Mouse (Mus musculus) gastrocnemius, adult 2 months (tissue): Measurements from ENCODE around the gene Ltb4r1. TPM values are rescaled to one million over a fixed set of nuclear protein-coding genes. Genes with fewer than 3 reads are reported as not detected.

Experiments
- DNase-seq: peaks from one replicate; pipeline ENCODE4 v3.0.0; 2022
- H3K27ac ChIP-seq: fragments of 200-600 bp; 2 replicates; pipeline ENCODE4 v1.8.1; 2022; ENCODE audit warnings: mild to moderate bottlenecking
- H3K4me3 ChIP-seq: fragments of 200-600 bp; 2 replicates; pipeline ENCODE4 v1.8.1; 2022; ENCODE audit warnings: mild to moderate bottlenecking, moderate library complexity
- CTCF ChIP-seq: fragments of 200-600 bp; IDR thresholded peaks from 2 replicates; pipeline ENCODE4 v1.8.1; 2022; ENCODE audit warnings: antibody characterized with exemption, mild to moderate bottlenecking, moderate library complexity
- intact Hi-C: fragments of 180-260 bp; cut with DNase I; formaldehyde crosslinking; loops from one replicate; pipeline ENCODE4 v1.15.1; 2025
- total RNA-seq, 2 experiments: library from RNA; stranded (reverse); gene quantifications; 2 replicates each; pipeline ENCODE4 v1.2.3; 2021

Ltb4r1 gene
- total RNA-seq, 2 experiments from 2014 or later: 0.18 TPM; not detected in 1

DNA sequence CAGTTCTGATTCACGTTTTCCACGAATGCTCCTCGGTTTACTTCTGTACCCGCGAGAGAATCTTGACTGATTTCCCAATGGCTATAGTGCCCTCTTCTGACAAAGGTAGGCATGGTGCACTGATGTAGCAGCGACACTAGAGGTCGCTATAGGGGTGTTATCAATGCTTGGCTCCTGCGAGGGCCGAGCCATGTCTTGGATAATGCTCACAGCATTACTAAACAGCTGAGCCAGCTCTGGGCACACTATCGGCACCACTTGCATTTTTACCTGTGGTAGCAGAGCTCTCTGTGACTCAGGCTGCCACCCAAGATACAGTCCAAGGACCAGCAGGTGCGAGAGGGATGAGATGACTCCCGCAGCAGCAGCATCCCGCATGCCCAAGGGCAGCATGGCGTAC lies 15.5 kb downstream of the Ltb4r1 start:
- Histone ChIP-seq H3K4me3 (peak overlapping the region; percentile 81), H3K27ac (peak overlapping the region; percentile 87)
- TF ChIP-seq CTCF: peak; percentile 99
- peak; percentile 66 for DNase-seq
- intact Hi-C loops: loop anchor here (2.0 kb wide), 1 partner anchor 83 kb away; no protein-coding TSS in a partner anchor

DNA sequence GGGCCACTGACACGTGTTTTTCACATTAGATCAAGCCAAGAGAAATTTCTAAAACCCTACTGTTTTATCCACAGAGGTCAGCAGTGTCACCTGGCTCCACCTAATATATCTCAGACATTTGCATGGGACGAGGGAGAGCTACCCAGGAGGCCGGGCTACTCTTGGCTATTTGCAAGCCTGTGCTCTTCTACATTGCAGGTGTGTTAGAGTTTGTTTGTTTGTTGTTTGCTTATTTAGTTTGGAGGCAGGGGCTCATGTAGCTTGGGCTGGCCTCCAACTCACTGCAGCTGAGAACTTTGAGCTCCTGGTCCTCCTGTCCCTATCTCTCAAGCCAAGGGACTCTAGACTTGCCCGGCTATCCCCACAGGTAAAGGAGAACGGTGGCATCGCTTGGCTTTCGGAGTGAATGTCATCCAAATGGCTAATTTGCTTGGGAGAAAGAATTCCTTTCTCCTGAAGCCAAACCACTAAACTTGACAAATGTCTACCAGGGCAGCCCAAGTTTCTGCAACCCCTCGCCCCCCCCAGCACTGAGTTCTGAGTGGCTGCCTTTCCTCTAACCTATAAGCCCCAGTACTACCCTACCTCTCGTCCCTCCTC lies 16.7 kb downstream of the Ltb4r1 start:
- intact Hi-C loops: loop anchor here (2.0 kb wide), 1 partner anchor 40 kb away; the partner anchor contains the start of gene Nfatc4
- DNase-seq: no peak
- Histone ChIP-seq H3K27ac (peak overlapping the region; percentile 87), H3K4me3 (peak overlapping the region; percentile 81)
- no peak for TF ChIP-seq CTCF

DNA sequence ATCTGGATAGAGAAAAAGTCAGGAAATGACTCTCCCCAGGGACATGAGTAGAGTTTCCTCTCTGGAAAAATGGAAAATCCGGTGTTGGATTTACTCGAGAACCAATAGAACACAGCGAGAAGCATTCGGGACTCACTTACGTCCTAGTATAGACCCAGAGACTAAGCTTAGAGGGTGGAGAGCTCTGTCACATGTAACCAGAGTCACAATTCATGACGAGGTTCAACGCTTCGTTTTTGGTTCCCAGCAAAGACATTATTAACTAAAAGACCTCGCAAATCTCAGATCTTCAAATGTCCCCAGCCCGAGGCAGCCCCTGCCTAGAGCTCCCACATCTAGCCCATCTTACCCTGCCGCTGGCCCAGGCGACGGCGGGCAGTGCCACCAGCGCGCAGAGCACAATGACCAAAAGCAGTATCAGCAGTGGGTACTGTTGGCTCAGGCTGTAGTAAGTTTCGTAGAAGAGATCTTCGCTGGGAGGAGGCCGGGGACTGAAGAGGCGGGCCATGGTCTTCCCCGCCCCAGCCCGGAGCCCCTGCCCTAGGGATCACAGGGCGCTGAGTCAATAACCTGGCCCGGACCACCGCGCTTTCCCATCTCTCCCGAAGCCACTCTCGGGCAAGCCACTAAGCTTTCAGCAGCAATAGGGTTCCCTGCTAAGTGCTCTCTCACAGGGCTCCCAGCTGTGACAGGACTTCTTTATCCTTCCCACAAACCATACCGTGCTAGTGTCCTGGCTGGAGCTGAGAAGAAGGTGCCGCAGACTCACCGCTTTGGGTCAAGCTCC lies 17.6 kb downstream of the Ltb4r1 start:
- DNase-seq: peak; percentile 43
- TF ChIP-seq CTCF: no peak
- Histone ChIP-seq H3K27ac (peak overlapping the region; percentile 87), H3K4me3 (peak overlapping the region; percentile 81)
- intact Hi-C loops: loop anchor here (2.0 kb wide), 1 partner anchor 39 kb away; the partner anchor contains the start of gene Nfatc4

DNA sequence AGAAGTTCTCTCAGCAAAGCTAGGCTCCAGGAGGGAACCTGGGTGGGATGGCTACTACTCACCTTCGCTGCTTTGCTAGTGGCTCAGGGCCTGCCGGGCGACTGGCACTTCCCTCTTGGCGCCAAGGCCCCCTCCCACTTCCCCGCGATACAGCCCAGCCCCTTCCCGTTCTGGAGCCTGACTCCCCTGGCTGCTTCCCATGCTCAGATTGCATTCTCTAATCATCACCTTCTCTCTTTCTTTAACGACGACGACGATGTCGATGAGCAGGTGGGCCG lies 18.1 kb downstream of the Ltb4r1 start, which contains the start of gene Adcy4:
Gene Adcy4 (minus strand): TSS at position 138 of the 278 bp plus-strand sequence.
- Histone ChIP-seq H3K27ac (peak within 1 kb of the TSS; percentile 87), H3K4me3 (peak within 1 kb of the TSS; percentile 81)
- intact Hi-C loops: loop anchor here (2.0 kb wide), 1 partner anchor 39 kb away; the partner anchor contains the start of gene Nfatc4
- DNase-seq: peak; percentile 51
- TF ChIP-seq CTCF: no peak

DNA sequence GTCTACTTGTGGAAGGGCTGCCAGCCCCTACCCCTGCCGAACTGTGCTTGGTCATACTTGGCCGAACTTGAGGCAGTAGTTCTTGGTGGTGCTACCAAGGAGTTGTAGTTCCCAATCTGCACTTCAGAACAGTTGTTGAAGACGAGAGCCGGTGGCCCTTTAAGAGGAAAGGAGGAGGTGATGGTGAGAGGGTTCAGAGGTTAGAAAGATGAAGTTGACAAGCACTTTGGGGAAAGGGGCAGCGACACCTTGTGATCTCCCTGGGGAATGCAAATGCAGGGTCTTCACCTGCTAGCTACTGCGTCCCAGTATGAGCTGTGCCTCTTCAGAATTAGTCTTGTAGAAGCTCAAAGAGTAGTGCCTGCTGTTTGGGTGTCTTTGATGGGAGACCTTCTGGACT lies 19.4 kb downstream of the Ltb4r1 start:
- TF ChIP-seq CTCF: no peak
- intact Hi-C loops: no loop called here
- H3K4me3 ChIP-seq: no peak overlapping the region
- H3K27ac ChIP-seq: peak overlapping the region; percentile 87; the same call in 1 of the 2 replicates
- DNase-seq: no peak

DNA sequence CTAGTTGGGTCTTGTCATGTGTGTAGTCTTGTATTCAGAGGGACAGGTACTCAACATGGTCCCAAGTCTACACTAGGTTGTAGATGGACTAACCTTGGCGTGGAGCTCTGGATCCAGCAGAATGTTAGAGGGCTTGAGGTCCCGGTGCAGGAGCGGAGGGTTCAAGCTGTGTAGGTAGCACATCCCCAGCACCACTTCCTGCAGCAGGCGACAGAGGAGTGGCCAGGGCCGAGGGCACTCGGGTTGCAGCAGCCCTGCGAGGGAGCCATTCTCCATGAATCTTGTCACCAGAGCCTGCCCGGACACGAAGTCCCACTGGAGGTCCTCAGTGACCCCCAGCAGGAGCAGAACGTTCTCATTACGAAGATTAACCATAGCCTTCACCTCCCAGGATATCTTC lies 22.0 kb downstream of the Ltb4r1 start:
- Histone ChIP-seq H3K27ac (no peak overlapping the region), H3K4me3 (peak overlapping the region; percentile 69; the same call in 1 of the 2 replicates)
- intact Hi-C loops: no loop called here
- DNase-seq: no peak
- no peak for TF ChIP-seq CTCF

DNA sequence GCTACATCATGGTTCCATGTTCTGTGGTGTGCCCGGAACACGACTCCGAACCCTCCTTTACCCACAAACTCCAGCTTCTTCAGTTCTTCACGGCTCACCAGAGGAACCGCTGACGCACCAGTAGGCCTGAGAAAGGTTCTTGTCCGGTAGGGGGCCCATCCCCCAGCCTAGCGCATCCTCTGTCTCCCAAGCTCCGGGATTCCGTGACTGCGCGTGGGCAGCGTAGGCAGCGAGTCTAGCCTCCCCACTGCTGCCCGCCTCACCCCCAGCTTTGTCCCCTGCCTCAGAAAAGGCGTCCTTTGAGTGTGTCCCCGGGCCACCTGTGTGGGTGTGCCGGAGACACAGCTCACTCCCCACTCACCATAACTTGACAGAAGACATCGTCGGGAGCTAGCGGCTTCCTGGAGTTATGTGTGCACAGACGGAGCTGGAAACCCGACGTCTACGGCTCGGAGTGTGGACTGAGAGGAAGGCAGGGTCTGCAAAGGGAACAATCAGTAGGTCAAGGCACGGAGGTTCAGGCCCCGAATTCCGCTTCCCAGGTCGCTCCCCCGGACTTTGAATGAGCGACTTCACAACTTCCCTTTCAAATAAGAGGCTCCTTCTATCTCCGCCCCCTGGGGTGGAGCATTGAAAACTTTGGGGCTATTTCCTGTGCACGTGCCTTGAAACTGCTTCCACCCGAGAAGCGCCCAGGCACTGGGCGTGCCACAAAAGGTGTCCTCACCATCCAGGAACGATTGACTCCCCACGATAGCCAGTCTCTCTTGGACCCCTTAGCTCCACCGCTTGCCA lies 22.7 kb downstream of the Ltb4r1 start, which contains the start of gene Ripk3:
Gene Ripk3 (minus strand): TSS at position 610 of the 795 bp plus-strand sequence.
- peak; percentile 50 for DNase-seq
- H3K27ac ChIP-seq: no peak within 1 kb of the TSS; the same call in 1 of the 2 replicates

DNA sequence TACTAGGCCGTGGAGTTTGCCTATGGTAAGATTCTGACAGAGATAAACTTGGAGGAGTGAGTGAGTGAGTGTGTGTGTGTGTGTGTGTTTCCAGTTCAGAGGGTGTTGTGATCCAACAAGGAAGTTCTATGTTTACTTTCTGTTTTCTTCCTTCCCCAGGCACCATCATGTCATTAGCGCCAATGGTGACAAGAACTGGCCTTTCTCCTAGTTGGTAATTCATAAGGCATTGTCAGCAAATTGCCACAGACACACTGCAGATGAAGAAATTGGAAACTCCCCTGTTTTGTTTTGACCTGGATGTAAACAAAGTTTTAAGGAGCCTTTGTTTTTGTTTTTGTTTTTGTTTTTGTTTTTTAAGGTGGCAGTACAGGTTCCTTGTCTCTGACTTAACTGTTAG lies 27.7 kb downstream of the Ltb4r1 start:
- intact Hi-C loops: no loop called here
- no peak overlapping the region for H3K27ac ChIP-seq
- no peak for DNase-seq
- no peak overlapping the region for H3K4me3 ChIP-seq
- TF ChIP-seq CTCF: no peak

More for the DNA sequence above, 22.7 kb downstream of the Ltb4r1 start, which contains the start of gene Ripk3:
- intact Hi-C loops: no loop called here
- peak within 1 kb of the TSS; percentile 69 for H3K4me3 ChIP-seq
- no peak for TF ChIP-seq CTCF

DNA sequence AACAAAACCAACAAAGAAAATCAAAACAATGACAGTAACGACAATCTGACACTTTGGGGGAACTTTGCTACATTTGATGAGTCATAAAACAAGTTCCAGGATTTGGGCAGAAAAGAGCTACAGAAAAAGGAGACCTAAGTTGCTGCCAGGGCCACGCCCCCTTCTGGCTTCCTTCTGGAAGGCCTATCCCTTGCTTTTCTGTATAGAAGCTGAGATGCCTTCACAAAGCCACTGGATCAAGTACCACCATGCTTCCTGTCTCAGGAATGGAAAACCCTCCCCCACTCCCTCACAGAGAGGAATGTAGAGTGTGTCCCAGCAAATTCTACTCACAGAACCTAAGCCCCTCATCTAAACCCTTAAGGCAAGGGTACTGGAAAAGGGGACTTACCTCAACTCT lies 28.2 kb downstream of the Ltb4r1 start:
- DNase-seq: peak; percentile 32
- no peak for TF ChIP-seq CTCF
- Histone ChIP-seq H3K27ac (peak overlapping the region; percentile 20; the same call in 1 of the 2 replicates), H3K4me3 (no peak overlapping the region)
- intact Hi-C loops: no loop called here

DNA sequence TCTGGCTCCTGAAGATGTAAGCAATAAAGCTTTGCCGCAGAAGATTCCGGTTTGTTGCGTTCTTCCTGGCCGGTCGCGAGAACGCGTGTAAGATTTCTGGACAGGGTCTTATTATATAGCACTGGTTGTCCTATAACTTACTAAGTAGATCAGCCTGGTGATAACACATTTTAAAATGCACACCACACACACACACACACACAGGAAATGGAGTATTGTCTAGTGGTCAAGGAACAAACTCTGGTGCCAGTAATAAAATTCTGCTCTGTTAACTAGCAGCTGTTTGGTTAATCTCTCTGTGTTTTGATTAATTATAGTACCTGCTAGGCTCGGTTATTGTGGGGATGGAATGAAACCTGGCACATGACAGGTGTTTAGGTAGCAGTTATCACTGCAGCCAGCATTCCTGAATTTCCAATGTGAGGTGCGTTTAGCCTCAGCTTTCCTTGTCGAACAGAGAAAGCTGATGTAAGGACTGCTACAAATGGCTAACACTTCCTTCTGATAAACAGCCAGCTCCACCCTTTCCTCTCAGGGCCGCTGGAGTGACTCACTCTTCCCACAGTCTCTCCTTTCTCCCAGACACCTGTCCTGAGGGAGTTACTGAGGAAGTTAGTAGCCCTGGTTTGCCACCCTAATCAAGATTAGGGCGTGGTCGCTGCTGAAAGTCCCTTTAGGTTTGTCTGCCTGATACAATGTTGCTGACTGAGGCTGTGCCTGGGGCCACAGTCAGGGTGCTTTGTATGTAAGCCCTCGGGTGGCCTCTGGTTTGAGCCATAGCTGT lies 29.8 kb downstream of the Ltb4r1 start:
- no peak for TF ChIP-seq CTCF
- no peak overlapping the region for H3K4me3 ChIP-seq
- H3K27ac ChIP-seq: peak overlapping the region; percentile 78
- DNase-seq: no peak
- intact Hi-C loops: no loop called here

DNA sequence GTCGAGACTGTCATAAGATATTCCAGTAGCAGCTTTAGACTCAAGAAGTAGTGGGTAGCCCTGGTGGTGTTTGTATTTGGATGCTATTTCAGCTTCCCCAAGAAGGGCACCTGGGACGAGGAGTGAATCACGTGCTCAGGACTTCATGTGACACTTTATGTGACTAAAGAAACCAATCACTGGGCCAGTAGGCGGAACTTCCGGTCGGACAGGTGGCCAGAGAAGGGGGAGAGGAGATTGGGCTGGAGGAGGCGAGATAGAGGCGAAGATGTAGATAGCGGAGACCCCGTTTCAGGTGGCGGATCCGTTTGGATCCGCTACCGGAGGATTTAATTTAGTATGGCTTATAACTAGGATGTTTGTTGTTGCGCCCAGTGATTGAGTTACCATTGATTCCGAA lies 49.1 kb downstream of the Ltb4r1 start:
- peak overlapping the region; percentile 80 for H3K27ac ChIP-seq

DNA sequence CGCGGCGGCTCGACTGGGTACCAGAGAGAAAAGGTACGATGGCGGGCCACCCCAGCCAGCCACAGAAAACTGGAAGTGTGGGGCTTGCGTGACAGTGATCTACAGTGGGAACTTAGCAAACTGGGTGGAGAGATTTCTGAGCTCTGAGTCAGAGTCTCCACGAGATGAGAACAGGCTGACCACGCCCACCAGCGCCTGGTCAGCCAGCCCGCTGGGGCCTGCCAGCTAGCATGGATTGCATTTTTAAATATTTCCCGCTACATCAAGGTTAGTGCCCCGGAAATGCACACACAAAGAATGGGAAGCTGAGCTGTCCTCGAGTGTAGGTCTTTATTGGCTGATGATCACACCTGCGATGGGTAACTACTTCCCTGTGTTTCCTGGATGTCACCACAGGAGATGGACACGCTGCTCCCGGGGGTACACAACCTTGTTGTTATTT lies 49.6 kb downstream of the Ltb4r1 start:
- H3K4me3 ChIP-seq: peak overlapping the region; percentile 81
- DNase-seq: peak; percentile 80
- intact Hi-C loops: no loop called here
- H3K27ac ChIP-seq: peak overlapping the region; percentile 80
- TF ChIP-seq CTCF: no peak

More for the DNA sequence above, 49.1 kb downstream of the Ltb4r1 start:
- no peak for TF ChIP-seq CTCF
- intact Hi-C loops: no loop called here
- peak; percentile 88 for DNase-seq
- H3K4me3 ChIP-seq: peak overlapping the region; percentile 81

Other genes with a start within 250 kb of the Ltb4r1 start
- gene Nrl, start 241.0 kb upstream of the Ltb4r1 start, total RNA-seq: not detected
- gene Pck2, start 225.7 kb upstream of the Ltb4r1 start, total RNA-seq: 1 to 10 TPM; 3.5 to 4.2 TPM
- gene Dcaf11, start 206.0 kb upstream of the Ltb4r1 start, total RNA-seq: 100 to 1,000 TPM; 129 to 133 TPM
- not detected for gene A730061H03Rik, start 205.6 kb upstream of the Ltb4r1 start, total RNA-seq
- gene Fitm1, start 190.3 kb upstream of the Ltb4r1 start, total RNA-seq: 100 to 1,000 TPM; 282 to 334 TPM
- gene Psme1, start 187.8 kb upstream of the Ltb4r1 start, total RNA-seq: 10 to 100 TPM; 53.3 to 75.5 TPM
- gene Emc9, start 180.7 kb upstream of the Ltb4r1 start, total RNA-seq: 10 to 100 TPM; 30.3 to 45.2 TPM
- gene Psme2, start 174.8 kb upstream of the Ltb4r1 start, total RNA-seq: 10 to 100 TPM; 33.8 to 54.8 TPM
- 10 to 100 TPM; 17.1 to 20.4 TPM for gene Rnf31, start 174.3 kb upstream of the Ltb4r1 start, total RNA-seq
- gene Irf9, start 162.4 kb upstream of the Ltb4r1 start, total RNA-seq: 1 to 10 TPM; 4.7 to 5.1 TPM
- gene Rec8, start 147.9 kb upstream of the Ltb4r1 start, total RNA-seq: not detected
- gene Ipo4, start 130.0 kb upstream of the Ltb4r1 start, total RNA-seq: 10 to 100 TPM; 73.2 to 81.0 TPM
- gene Gm49378, start 128.1 kb upstream of the Ltb4r1 start, total RNA-seq: 1 to 10 TPM; 1.1 to 2.3 TPM
- 10 to 100 TPM; 15.0 to 21.3 TPM for gene Tm9sf1, start 122.2 kb upstream of the Ltb4r1 start, total RNA-seq
- under 1 TPM; 0.20 to 0.28 TPM for gene Tssk4, start 115.8 kb upstream of the Ltb4r1 start, total RNA-seq
- gene Mdp1, start 105.5 kb upstream of the Ltb4r1 start, total RNA-seq: 10 to 100 TPM; 17.4 to 23.8 TPM
- 1 to 10 TPM; 2.4 to 3.1 TPM for gene Gmpr2, start 94.0 kb upstream of the Ltb4r1 start, total RNA-seq
- 100 to 1,000 TPM; 188 to 211 TPM for gene Nedd8, start 93.8 kb upstream of the Ltb4r1 start, total RNA-seq
- 10 to 100 TPM; 10.4 to 13.1 TPM for gene Tinf2, start 84.1 kb upstream of the Ltb4r1 start, total RNA-seq
- gene Tgm1, start 52.0 kb upstream of the Ltb4r1 start, total RNA-seq: under 1 TPM in 1 of 2 experiments, not detected in 1; 0.11 TPM
- gene Rabggta, start 43.7 kb upstream of the Ltb4r1 start, total RNA-seq: 10 to 100 TPM in 1 of 2 experiments, 1 to 10 TPM in 1; 9.8 to 10.6 TPM
- 10 to 100 TPM; 29.1 to 33.0 TPM for gene Dhrs1, start 20.3 kb upstream of the Ltb4r1 start, total RNA-seq
- 10 to 100 TPM in 1 of 2 experiments, 1 to 10 TPM in 1; 9.8 to 10.4 TPM for gene Nop9, start 20.3 kb upstream of the Ltb4r1 start, total RNA-seq
- not detected for gene Cideb, start 7.5 kb upstream of the Ltb4r1 start, total RNA-seq
- gene Ltb4r2, start 4.5 kb upstream of the Ltb4r1 start, total RNA-seq: not detected
- 10 to 100 TPM in 1 of 2 experiments, 1 to 10 TPM in 1; 6.8 to 10.1 TPM for gene Adcy4, start 18.1 kb downstream of the Ltb4r1 start, total RNA-seq
- gene Ripk3, start 22.9 kb downstream of the Ltb4r1 start, total RNA-seq: 1 to 10 TPM in 1 of 2 experiments, under 1 TPM in 1; 0.64 to 1.1 TPM
- gene Nfatc4, start 57.2 kb downstream of the Ltb4r1 start, total RNA-seq: 1 to 10 TPM; 3.4 to 3.8 TPM
- gene Nynrin, start 88.0 kb downstream of the Ltb4r1 start, total RNA-seq: 1 to 10 TPM; 1.6 to 2.0 TPM
- gene Cbln3, start 118.4 kb downstream of the Ltb4r1 start, total RNA-seq: not detected
- gene Khnyn, start 119.0 kb downstream of the Ltb4r1 start, total RNA-seq: 1 to 10 TPM; 6.4 to 8.1 TPM
- 100 to 1,000 TPM; 113 to 127 TPM for gene Sdr39u1, start 134.3 kb downstream of the Ltb4r1 start, total RNA-seq
- 1 to 10 TPM in 1 of 2 experiments, under 1 TPM in 1; 0.99 to 3.2 TPM for gene Cma1, start 178.7 kb downstream of the Ltb4r1 start, total RNA-seq
- under 1 TPM in 1 of 2 experiments, not detected in 1; 0.28 TPM for gene Cma2, start 185.0 kb downstream of the Ltb4r1 start, total RNA-seq